Mouse (Mus musculus) embryonic fibroblast, embryonic 13.5 days (primary cell): Measurements from ENCODE around the gene Magea2.
"Not testable (repeated sequence)": the region's sequence is repeated elsewhere in the genome, so short reads cannot be mapped to it uniquely, and the experiment has no call there.

Experiments
- CTCF ChIP-seq: IDR thresholded peaks from 2 replicates; pipeline ENCODE4 v1.5.1; 2011; ENCODE audit warnings: mild to moderate bottlenecking, control low read depth, low read length, moderate library complexity, borderline replicate concordance; ENCODE audit not compliant: insufficient read depth
- POLR2A ChIP-seq: IDR thresholded peaks from 2 replicates; pipeline ENCODE4 v1.6.1; 2011; ENCODE audit warnings: low read depth, mild to moderate bottlenecking, control low read depth, low read length, moderate library complexity

GRCm38 (mm10) chrX:155089693-155090092 is 3.8 kb downstream of the Magea2 start, which contains the start of gene Magea1:
- TF ChIP-seq CTCF, POLR2A: not testable (repeated sequence)
